Mouse (Mus musculus) MEL (cell line): ENCODE measurements at regions not wholly inside any gene's neighbourhood (a gene's known extent, or its start where the extent isn't known, plus 50 kb on each side); places are given as distances from the start of the nearest gene placed in this dataset.

ENCODE experiments used
- DNase-seq: peaks from one replicate; pipeline ENCODE4 v3.0.0; 2011; ENCODE audit warnings: low read depth, low spot score
- H3K27ac ChIP-seq: 2 replicates; pipeline ENCODE4 v1.5.1; 2012; ENCODE audit warnings: low read depth, mild to moderate bottlenecking, control low read depth, low read length, moderate library complexity; ENCODE audit not compliant: control insufficient read depth
- H3K27me3 ChIP-seq, 2 experiments: fragments of 150-350 bp in 1 of 2; sonication (generic) in 1 of 2; 2 replicates each; pipeline ENCODE4 v1.6.1; 2012; ENCODE audit warnings: low read length in 2 of 2, mild to moderate bottlenecking in 2 of 2, improper control_type of control experiment in 1 of 2, moderate library complexity in 1 of 2; ENCODE audit not compliant: insufficient read depth in 2 of 2, control insufficient read depth in 1 of 2
- H3K36me3 ChIP-seq, 2 experiments: 2 replicates each; pipeline ENCODE4 v1.6.1; 2012 to 2014; ENCODE audit warnings: low read length in 2 of 2, improper control_type of control experiment in 1 of 2, inconsistent platforms in 1 of 2, mild to moderate bottlenecking in 1 of 2; ENCODE audit not compliant: insufficient read depth in 2 of 2, control insufficient read depth in 1 of 2
- H3K4me1 ChIP-seq, 2 experiments: fragments of 150-350 bp in 1 of 2; sonication (generic) in 1 of 2; 2 replicates each; pipeline ENCODE4 v1.6.1; 2012; ENCODE audit warnings: low read length in 2 of 2, improper control_type of control experiment in 1 of 2, mild to moderate bottlenecking in 1 of 2; ENCODE audit not compliant: insufficient read depth in 2 of 2, control insufficient read depth in 1 of 2
- H3K4me3 ChIP-seq, 2 experiments: fragments of 150-350 bp in 1 of 2; sonication (generic) in 1 of 2; 2 replicates each; pipeline ENCODE4 v1.5.1; 2012; ENCODE audit warnings: low read depth in 2 of 2, low read length in 2 of 2, mild to moderate bottlenecking in 2 of 2, moderate library complexity in 2 of 2, control low read depth in 1 of 2, improper control_type of control experiment in 1 of 2; ENCODE audit not compliant: control insufficient read depth in 1 of 2, insufficient read depth in 1 of 2
- H3K79me2 ChIP-seq: 2 replicates; pipeline ENCODE4 v1.6.1; 2012; ENCODE audit warnings: mild to moderate bottlenecking, low read length, moderate library complexity; ENCODE audit not compliant: control insufficient read depth, poor library complexity, insufficient read depth
- H3K9ac ChIP-seq: 2 replicates; pipeline ENCODE4 v1.6.1; 2012; ENCODE audit warnings: low read depth, mild to moderate bottlenecking, control low read depth, low read length, moderate library complexity; ENCODE audit not compliant: control insufficient read depth, poor library complexity, severe bottlenecking
- H3K9me3 ChIP-seq: fragments of 150-350 bp; sonication (generic); replicated peaks from 2 replicates; pipeline ENCODE4 v1.6.1; 2012; ENCODE audit warnings: mild to moderate bottlenecking, low read length, improper control_type of control experiment, moderate library complexity; ENCODE audit not compliant: insufficient read depth
- BHLHE40 ChIP-seq: IDR thresholded peaks from 2 replicates; pipeline ENCODE4 v1.6.1; 2012; ENCODE audit warnings: low read depth, mild to moderate bottlenecking, inconsistent platforms, low read length, improper control_type of control experiment, borderline replicate concordance
- CHD1 ChIP-seq: IDR thresholded peaks from 2 replicates; pipeline ENCODE4 v1.6.1; 2012; ENCODE audit warnings: low read depth, mild to moderate bottlenecking, inconsistent platforms, low read length, improper control_type of control experiment
- CHD2 ChIP-seq: IDR thresholded peaks from 2 replicates; pipeline ENCODE4 v1.6.1; 2011; ENCODE audit warnings: low read length, improper control_type of control experiment
- CTCF ChIP-seq, 3 experiments: IDR thresholded peaks in 2 of 3; conservative IDR thresholded peaks in 1 of 3; 2 replicates each; pipeline ENCODE4 v1.5.1; 2011 to 2012; ENCODE audit warnings: low read length in 3 of 3, low read depth in 2 of 3, mild to moderate bottlenecking in 2 of 3, improper control_type of control experiment in 1 of 3, inconsistent platforms in 1 of 3, mixed read lengths in 1 of 3, moderate library complexity in 1 of 3; ENCODE audit not compliant: control insufficient read depth in 1 of 3, insufficient read depth in 1 of 3, poor library complexity in 1 of 3, severe bottlenecking in 1 of 3
- ELF1 ChIP-seq: IDR thresholded peaks from 2 replicates; pipeline ENCODE4 v1.6.1; 2014; ENCODE audit warnings: low read depth, mild to moderate bottlenecking, inconsistent platforms, low read length, improper control_type of control experiment, moderate library complexity
- ETS1 ChIP-seq: IDR thresholded peaks from 2 replicates; pipeline ENCODE4 v1.6.1; 2012; ENCODE audit warnings: low read depth, mild to moderate bottlenecking, inconsistent platforms, low read length, improper control_type of control experiment, moderate library complexity
- GATA1 ChIP-seq: IDR thresholded peaks from 2 replicates; pipeline ENCODE4 v1.6.1; 2011; ENCODE audit warnings: low read depth, low read length, improper control_type of control experiment
- HCFC1 ChIP-seq: IDR thresholded peaks from 2 replicates; pipeline ENCODE4 v1.6.1; 2012; ENCODE audit warnings: low read depth, mild to moderate bottlenecking, inconsistent platforms, low read length, improper control_type of control experiment, moderate library complexity
- KAT2A ChIP-seq: conservative IDR thresholded peaks from 2 replicates; pipeline ENCODE4 v1.6.1; 2012; ENCODE audit warnings: low read depth, low read length, improper control_type of control experiment, inconsistent platforms
- MAFK ChIP-seq: IDR thresholded peaks from 2 replicates; pipeline ENCODE4 v1.6.1; 2011; ENCODE audit warnings: low read depth, mild to moderate bottlenecking, low read length, improper control_type of control experiment, borderline replicate concordance
- MAX ChIP-seq: IDR thresholded peaks from 2 replicates; pipeline ENCODE4 v1.6.1; 2011; ENCODE audit warnings: low read length, improper control_type of control experiment
- MYB ChIP-seq: IDR thresholded peaks from 2 replicates; pipeline ENCODE4 v1.6.1; 2011; ENCODE audit warnings: mild to moderate bottlenecking, low read depth, low read length, improper control_type of control experiment
- MYC ChIP-seq: IDR thresholded peaks from 2 replicates; pipeline ENCODE4 v1.6.1; 2011; ENCODE audit warnings: low read depth, mild to moderate bottlenecking, low read length, improper control_type of control experiment, moderate library complexity
- NELFE ChIP-seq: IDR thresholded peaks from 2 replicates; pipeline ENCODE4 v1.6.1; 2011; ENCODE audit warnings: low read depth, low read length, improper control_type of control experiment
- POLR2A ChIP-seq, 2 experiments: IDR thresholded peaks; 2 replicates each; pipeline ENCODE4 v1.6.1; 2011 to 2012; ENCODE audit warnings: low read length in 2 of 2, mild to moderate bottlenecking in 2 of 2, control low read depth in 1 of 2, improper control_type of control experiment in 1 of 2, low read depth in 1 of 2, moderate library complexity in 1 of 2; ENCODE audit not compliant: control insufficient read depth in 1 of 2, insufficient read depth in 1 of 2, poor library complexity in 1 of 2
- POLR2AphosphoS2 ChIP-seq: IDR thresholded peaks from 2 replicates; pipeline ENCODE4 v1.6.1; 2011; ENCODE audit warnings: low read length, improper control_type of control experiment
- RCOR1 ChIP-seq: IDR thresholded peaks from 2 replicates; pipeline ENCODE4 v1.6.1; 2012; ENCODE audit warnings: low read depth, mild to moderate bottlenecking, inconsistent platforms, low read length, improper control_type of control experiment
- SIN3A ChIP-seq: IDR thresholded peaks from 2 replicates; pipeline ENCODE4 v1.6.1; 2012; ENCODE audit warnings: low read length, improper control_type of control experiment, inconsistent platforms
- TCF12 ChIP-seq: IDR thresholded peaks from 2 replicates; pipeline ENCODE4 v1.6.1; 2014; ENCODE audit warnings: low read depth, mild to moderate bottlenecking, inconsistent platforms, low read length, improper control_type of control experiment, moderate library complexity
- USF1 ChIP-seq: IDR thresholded peaks from 2 replicates; pipeline ENCODE4 v1.6.1; 2014; ENCODE audit warnings: low read depth, mild to moderate bottlenecking, inconsistent platforms, low read length, improper control_type of control experiment, moderate library complexity
- USF2 ChIP-seq, 2 experiments: IDR thresholded peaks; 2 replicates each; pipeline ENCODE4 v1.6.1; 2011 to 2012; ENCODE audit warnings: improper control_type of control experiment in 2 of 2, low read length in 2 of 2, borderline replicate concordance in 1 of 2, inconsistent platforms in 1 of 2, low read depth in 1 of 2, mild to moderate bottlenecking in 1 of 2; ENCODE audit not compliant: insufficient read depth in 1 of 2
- ZNF384 ChIP-seq: IDR thresholded peaks from 2 replicates; pipeline ENCODE4 v1.6.1; 2012; ENCODE audit warnings: low read depth, mild to moderate bottlenecking, inconsistent platforms, low read length, improper control_type of control experiment

DNA sequence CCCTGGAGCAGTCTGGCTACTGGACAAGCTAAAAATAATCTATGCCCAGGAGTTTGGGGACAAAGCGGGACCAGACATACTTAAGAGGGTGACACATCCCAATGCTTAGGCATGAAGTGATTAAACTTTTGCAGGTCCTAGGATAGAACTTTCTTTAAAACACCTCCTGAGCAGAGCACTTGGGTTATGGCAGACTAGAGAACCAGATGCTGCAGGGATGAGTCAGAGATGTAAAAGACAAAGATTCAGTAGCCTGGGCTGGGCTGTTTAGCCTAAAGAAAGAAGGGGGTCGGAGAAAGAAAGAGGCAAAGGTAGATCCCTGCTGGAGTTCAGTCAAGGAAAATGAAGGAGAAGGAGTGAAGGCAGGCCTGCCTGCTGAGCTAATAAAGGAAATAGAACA, 249.0 kb downstream of the Pax3 start:
- DNase-seq = no peak

DNA sequence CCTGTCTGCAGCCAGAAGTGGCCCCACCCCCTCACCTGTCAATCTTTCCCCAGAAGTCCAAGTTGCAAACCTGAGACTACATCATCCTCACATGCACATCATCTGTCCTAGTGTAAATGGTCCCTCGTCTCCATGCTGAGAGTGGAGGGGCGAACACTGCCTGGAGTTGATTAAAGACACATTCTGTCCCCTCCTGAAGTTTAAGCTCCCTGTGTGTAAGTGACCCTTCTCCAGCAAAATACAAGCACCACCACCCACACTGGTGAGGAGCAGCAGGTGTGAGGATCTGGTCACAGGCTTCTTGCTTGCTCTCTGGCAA, 252.6 kb downstream of the Pax3 start:
- TF ChIP-seq USF2 (IDR thresholded peaks at IDR 0.05; ENCODE audit: borderline replicate concordance in 1 of 2, insufficient read depth in 1 of 2, low read depth in 1 of 2, low read length in 2 of 2) (no peak), MAFK (no peak), RCOR1 (no peak), KAT2A (no peak), ELF1 (no peak), TCF12 (no peak), GATA1 (no peak), CTCF (IDR thresholded peaks at IDR 0.05 in 2 of 3, conservative IDR thresholded peaks at IDR 0.05 in 1 of 3; ENCODE audit: control insufficient read depth in 1 of 3, insufficient read depth in 1 of 3, low read depth in 2 of 3, low read length in 3 of 3, poor library complexity in 1 of 3, severe bottlenecking in 1 of 3) (no peak)
- Histone ChIP-seq H3K9me3 (no peaks in the 10 kb centered on the region), H3K4me3 (no peak overlapping the region), H3K36me3 (no peaks in the 10 kb centered on the region), H3K9ac (no peak overlapping the region), H3K4me1 (no peaks in the 10 kb centered on the region), H3K79me2 (no peaks in the 10 kb centered on the region), H3K27ac (no peak overlapping the region), H3K27me3 (no peaks in the 10 kb centered on the region)
- no peak for DNase-seq

More for the DNA sequence above, 249.0 kb downstream of the Pax3 start:
- Histone ChIP-seq H3K9me3 (no peaks in the 10 kb centered on the region), H3K79me2 (no peaks in the 10 kb centered on the region), H3K36me3 (no peaks in the 10 kb centered on the region), H3K27me3 (no peaks in the 10 kb centered on the region), H3K4me1 (no peaks in the 10 kb centered on the region), H3K27ac (no peak overlapping the region), H3K9ac (no peak overlapping the region), H3K4me3 (no peak overlapping the region)
- TF ChIP-seq SIN3A = no peak
- TF ChIP-seq ZNF384 = no peak

DNA sequence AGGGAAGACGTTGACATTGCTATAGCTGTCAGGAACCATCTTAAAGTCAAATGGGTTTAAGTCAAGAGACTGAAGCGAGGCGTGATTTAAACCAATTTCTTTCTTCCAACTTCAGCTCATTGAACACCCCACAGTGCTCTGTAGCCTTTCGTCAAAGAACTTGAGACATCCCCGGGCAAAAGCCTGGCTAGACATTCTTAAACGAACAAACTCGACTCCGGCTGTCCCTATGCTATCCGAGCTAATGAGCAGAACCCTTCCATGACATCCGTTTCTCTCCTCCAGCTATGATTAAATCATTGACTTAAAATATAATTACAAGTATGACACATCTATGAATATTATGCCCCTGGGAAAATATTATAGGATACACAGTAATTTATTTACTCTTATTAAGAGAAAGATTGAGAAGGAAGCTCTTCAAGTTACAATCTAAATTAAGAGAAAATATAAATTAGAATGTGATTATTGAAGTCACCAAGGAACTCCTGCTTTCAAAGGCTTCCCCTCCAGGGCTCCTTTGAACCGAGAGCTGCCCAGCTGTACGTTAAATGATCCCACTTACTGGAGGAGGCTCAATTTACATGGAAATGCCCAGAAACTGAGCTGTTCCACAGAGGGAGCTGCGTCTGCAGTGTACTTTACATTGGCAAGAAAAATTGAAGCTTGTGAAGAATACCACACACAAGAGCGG, 253.2 kb downstream of the Pax3 start:
- no peaks in the 10 kb centered on the region for H3K27me3 ChIP-seq
- TF ChIP-seq BHLHE40 (no peak), USF1 (no peak), NELFE (no peak), MAX (no peak), ETS1 (no peak), HCFC1 (no peak), USF2 (IDR thresholded peaks at IDR 0.05; ENCODE audit: borderline replicate concordance in 1 of 2, insufficient read depth in 1 of 2, low read depth in 1 of 2, low read length in 2 of 2) (no peak), MYB (no peak), TCF12 (no peak), CHD1 (no peak), POLR2AphosphoS2 (no peak), MYC (no peak), CHD2 (no peak), POLR2A (IDR thresholded peaks at IDR 0.05; ENCODE audit: control insufficient read depth in 1 of 2, insufficient read depth in 1 of 2, low read depth in 1 of 2, low read length in 2 of 2, poor library complexity in 1 of 2) (no peak)
- no peaks in the 10 kb centered on the region for H3K36me3 ChIP-seq
- no peak for DNase-seq
- no peaks in the 10 kb centered on the region for H3K79me2 ChIP-seq
- no peak overlapping the region for H3K9ac ChIP-seq
- no peak overlapping the region for H3K27ac ChIP-seq
- no peaks in the 10 kb centered on the region for H3K9me3 ChIP-seq
- no peak overlapping the region for H3K4me3 ChIP-seq
- H3K4me1 ChIP-seq = no peaks in the 10 kb centered on the region
